Mouse (Mus musculus) gastrocnemius, postnatal 14 days (tissue): ENCODE data around the gene P2ry2. TPM values are rescaled to one million over a fixed set of nuclear protein-coding genes. Genes with fewer than 3 reads are reported as not detected.

Experiments used
- DNase-seq: peaks from one replicate; pipeline ENCODE4 v3.0.0; 2021; ENCODE audit warnings: mixed read lengths
- intact Hi-C: fragments of 180-260 bp; cut with DNase I; formaldehyde crosslinking; loops from one replicate; pipeline ENCODE4 v1.15.1; 2025; ENCODE audit warnings: low total_unique reads
- long read RNA-seq, 2 experiments: library from polyadenylated mRNA; stranded (forward); transcript quantifications; one replicate each; pipeline ENCODE4 v2.0.0; 2021
- total RNA-seq, 2 experiments: library from RNA; stranded (reverse); gene quantifications; 2 replicates each; pipeline ENCODE4 v1.2.3; 2021

The P2ry2 gene
- total RNA-seq: 10 to 100 TPM; 38.0 to 47.7 TPM
- long read RNA-seq, experiment 1, transcript P2ry2-201 (3 exons, 3,011 nt): major isoform, 47 of 67 reads
- long read RNA-seq, experiment 1, partial matches to known transcripts: 0 of 67 reads
- long read RNA-seq, experiment 1, other reads (novel, unspliced or antisense): 16 of 67 reads
- long read RNA-seq, experiment 2, transcript P2ry2-201 (3 exons, 3,011 nt): major isoform, 84 of 118 reads
- long read RNA-seq, experiment 2, transcript P2ry2-204 (3 exons, 2,372 nt): minor isoform, 9 of 118 reads
- long read RNA-seq, experiment 2, partial matches to known transcripts: 0 of 118 reads
- long read RNA-seq, experiment 2, other reads (novel, unspliced or antisense): 17 of 118 reads

DNA sequence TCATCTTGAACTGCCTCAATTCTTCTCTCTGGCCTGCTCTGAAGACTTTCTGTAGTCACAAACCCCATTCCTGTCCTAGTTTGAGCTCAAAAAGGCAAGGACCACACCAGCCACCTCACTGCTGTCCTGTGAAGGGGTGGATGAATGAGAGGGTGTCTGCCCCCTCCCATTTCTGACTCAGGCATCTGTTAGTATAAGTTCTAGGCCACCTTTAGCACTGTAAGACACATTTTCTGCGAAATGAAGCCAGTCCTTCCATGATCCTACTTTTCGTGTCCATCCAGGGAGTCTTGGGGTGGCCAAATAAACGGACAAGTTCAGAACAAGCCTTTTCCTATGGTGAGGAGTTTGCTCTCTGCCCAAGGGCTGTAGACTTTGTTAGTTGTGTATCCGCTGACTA, at the start of gene P2ry2:
Gene P2ry2 (minus strand): TSS at position 326 of the 400 bp plus-strand sequence.
- DNase-seq: no peak
- intact Hi-C loops: no loop called here

- peak; percentile 23 for DNase-seq
- intact Hi-C loops: loop anchor here (5.0 kb wide), 1 partner anchor 45 kb away; no protein-coding TSS in a partner anchor
These were observed 49.6 kb upstream of the P2ry2 start for GRCm38 (mm10) chr7:101062246-101062645.

- DNase-seq: peak; percentile 83
- intact Hi-C loops: loop anchor here (2.0 to 5.0 kb wide), 3 partner anchors 46 to 227 kb away; no protein-coding TSS in a partner anchor
These were observed 48.7 kb upstream of the P2ry2 start for GRCm38 (mm10) chr7:101061381-101061780.

GRCm38 (mm10) chr7:101060476-101060875, 47.8 kb upstream of the P2ry2 start:
- no peak for DNase-seq
- intact Hi-C loops: loop anchor here (2.0 to 5.0 kb wide), 3 partner anchors 47 to 228 kb away; no protein-coding TSS in a partner anchor

DNA sequence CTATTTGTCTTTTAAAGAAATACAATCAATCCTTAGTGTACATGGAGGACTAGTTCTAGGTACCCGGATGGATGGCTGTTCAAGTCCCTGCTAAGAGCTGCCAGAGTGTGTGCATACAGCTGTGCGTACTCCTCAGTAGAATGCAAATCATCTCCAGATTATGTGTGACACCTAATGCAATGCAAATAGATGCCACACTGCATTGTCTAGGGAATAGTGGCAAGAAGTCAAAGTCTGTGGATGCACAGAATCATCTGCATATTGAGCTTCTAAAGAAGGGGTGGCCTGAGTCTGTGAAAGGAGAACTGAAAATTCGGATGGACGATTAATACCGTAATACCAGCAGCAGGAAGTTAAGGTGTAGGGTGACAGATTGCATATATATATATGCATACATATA, 46.5 kb upstream of the P2ry2 start:
- intact Hi-C loops: no loop called here
- DNase-seq: no peak

DNA sequence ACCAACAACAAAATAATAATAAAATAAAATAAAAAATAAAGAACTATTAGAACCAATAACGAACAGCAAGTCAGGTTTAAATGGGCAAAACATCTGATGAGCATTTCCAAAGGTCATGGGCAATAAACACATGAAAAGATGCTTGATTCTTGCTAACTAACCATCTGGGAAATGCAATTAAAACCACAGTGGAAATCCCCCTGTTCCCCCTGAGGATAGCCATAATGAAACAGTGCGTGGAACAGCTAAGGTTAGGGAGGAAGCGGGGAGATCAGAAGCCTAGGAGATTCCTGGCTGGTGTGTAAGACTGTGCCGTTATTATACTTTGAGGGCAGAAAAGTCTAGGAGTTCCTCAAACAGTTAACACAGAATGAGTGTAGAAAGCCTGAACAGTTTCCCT, 44.6 kb upstream of the P2ry2 start:
- DNase-seq: no peak
- intact Hi-C loops: no loop called here

DNA sequence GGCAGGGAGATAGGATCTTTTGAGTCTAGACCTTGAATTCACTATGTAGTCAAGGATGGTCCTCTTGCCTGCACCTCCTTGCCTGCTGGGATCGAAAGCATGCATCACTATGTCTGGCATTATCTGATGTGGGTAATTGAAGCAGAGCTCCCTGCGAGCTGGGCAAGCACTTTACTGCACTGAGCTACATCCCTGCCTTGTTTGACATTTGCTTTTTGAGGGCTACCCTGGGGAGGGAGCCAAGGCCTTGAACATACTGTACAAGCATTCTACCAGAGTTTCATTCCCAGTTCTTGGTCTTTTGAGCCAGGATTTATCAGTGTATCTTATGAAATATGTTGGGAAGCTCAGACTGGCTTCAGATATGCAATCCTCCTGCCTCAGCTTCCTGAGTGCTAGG, 40.5 kb upstream of the P2ry2 start:
- intact Hi-C loops: loop anchor here (5.0 kb wide), 1 partner anchor 106 kb away; no protein-coding TSS in a partner anchor
- DNase-seq: no peak

GRCm38 (mm10) chr7:101051551-101052221, 39.0 kb upstream of the P2ry2 start:
- DNase-seq: peak; percentile 43
- intact Hi-C loops: loop anchor here (2.0 to 5.0 kb wide), 2 partner anchors 63 to 104 kb away; no protein-coding TSS in a partner anchor

- DNase-seq: no peak
- intact Hi-C loops: loop anchor here (2.0 to 5.0 kb wide), 2 partner anchors 62 to 104 kb away; no protein-coding TSS in a partner anchor
These were observed 38.3 kb upstream of the P2ry2 start for GRCm38 (mm10) chr7:101050724-101051550.

GRCm38 (mm10) chr7:101049326-101050087, 36.8 kb upstream of the P2ry2 start:
- intact Hi-C loops: loop anchor here (2.0 to 5.0 kb wide), 2 partner anchors 61 to 102 kb away; no protein-coding TSS in a partner anchor
- peak; percentile 89 for DNase-seq

GRCm38 (mm10) chr7:101048247-101048646, 35.6 kb upstream of the P2ry2 start:
- intact Hi-C loops: no loop called here
- no peak for DNase-seq

- intact Hi-C loops: loop anchor here (5.0 kb wide), 1 partner anchor 37 kb away; no protein-coding TSS in a partner anchor
- DNase-seq: no peak
These were observed 31.3 kb upstream of the P2ry2 start for GRCm38 (mm10) chr7:101043846-101044541.

GRCm38 (mm10) chr7:101041977-101042749, 29.5 kb upstream of the P2ry2 start:
- intact Hi-C loops: loop anchor here (5.0 kb wide), 1 partner anchor 35 kb away; no protein-coding TSS in a partner anchor

DNA sequence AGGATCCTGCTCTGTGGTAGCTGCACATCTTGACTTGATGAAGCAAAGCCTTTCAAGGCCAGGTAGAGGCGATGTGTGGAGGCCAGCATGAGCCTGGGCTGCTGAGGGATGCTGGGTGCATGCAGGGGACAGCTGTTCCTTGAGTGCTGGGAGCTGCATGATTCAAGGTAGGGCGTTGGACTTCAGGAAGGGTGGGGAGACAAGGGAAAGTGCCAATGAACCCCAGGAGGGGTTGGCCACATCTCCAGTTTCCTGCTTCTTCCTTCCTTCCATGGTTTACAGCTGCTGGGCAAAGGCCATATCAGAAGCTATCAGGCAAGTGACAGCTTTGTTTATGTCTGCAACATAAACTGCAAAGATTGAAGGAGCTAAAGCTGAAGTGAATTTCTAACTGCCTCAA, 28.9 kb upstream of the P2ry2 start:
- intact Hi-C loops: loop anchor here (5.0 kb wide), 1 partner anchor 34 kb away; no protein-coding TSS in a partner anchor

More at GRCm38 (mm10) chr7:101041977-101042749, 29.5 kb upstream of the P2ry2 start:
- DNase-seq: peak; percentile 29

DNA sequence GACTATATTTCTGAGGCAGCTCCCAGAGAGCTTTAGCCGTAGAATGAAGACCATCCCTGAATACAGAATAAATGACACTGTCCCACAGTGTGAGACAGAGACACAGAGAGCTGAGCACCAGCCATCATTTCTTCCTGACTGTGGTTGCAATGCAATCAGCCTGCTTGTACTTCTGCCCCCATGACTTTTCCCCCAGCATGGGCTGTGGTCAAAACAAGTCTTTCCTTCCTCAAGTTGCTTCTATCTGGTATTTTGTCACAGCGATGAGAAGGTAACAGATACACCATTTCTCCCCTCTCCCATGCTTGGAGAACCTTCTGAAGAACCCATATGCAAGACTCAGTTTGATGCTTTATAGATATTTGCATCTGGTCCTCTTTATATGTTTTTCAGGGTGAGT, 20.7 kb upstream of the P2ry2 start:
- no peak for DNase-seq
- intact Hi-C loops: no loop called here

More for the DNA sequence above, 28.9 kb upstream of the P2ry2 start:
- DNase-seq: no peak

DNA sequence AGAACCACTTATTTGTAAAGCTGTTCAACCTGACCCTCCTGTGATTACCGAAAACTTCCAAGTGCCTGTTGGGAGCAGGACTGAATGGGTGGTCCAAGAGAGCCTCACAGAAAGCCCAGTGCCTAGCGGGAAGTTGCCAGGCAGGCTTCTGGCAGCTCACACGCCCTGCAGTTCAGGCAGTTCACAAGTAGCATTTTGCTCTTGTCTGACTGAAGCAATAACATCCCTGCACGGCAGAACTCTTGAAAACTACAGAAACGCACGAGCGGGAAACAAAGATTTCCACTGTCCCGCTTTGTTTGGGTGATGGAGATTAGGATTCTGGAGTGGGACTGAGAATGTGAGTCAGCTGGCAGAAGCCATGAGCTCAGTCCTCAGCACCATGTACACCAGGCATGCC, 18.6 kb upstream of the P2ry2 start:
- intact Hi-C loops: no loop called here
- no peak for DNase-seq

DNA sequence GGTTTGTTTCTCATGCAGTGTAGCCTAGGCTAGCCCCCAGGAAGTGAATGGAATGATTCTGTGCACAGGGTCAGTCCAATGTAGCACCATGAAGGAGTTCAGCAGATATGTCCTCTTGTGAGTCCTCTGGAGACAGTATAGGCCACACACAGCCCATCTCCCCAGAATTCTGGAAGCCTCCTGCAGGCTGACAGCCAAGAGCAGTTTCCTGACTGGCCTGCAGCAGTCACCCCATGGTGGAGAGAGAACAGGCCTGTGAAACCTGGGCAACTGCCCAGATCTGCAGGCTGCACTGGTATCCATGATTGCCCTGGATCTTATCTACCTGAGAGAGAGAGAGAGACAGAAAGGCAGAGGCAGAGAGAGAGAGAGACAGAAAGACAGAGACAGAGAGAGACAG, 18.1 kb upstream of the P2ry2 start:
- DNase-seq: peak; percentile 61
- intact Hi-C loops: no loop called here
